Mouse (Mus musculus) embryonic facial prominence, embryonic 14.5 days (tissue): ENCODE measurements around the gene Als2cl. TPM values are rescaled to one million over a fixed set of nuclear protein-coding genes. Genes with fewer than 3 reads are reported as not detected.

Source experiments
- ATAC-seq: fragments of 200-750 bp; cut with Nextera tagmentation; 2 replicates; pipeline ENCODE4 v1.8.0; 2017; ENCODE audit warnings: low read depth, moderate number of reproducible peaks, moderate TSS enrichment
- DNase-seq: peaks from one replicate; pipeline ENCODE4 v3.0.0-alpha.2; 2015; ENCODE audit warnings: low spot score
- H3K27ac ChIP-seq: fragments of 300-500 bp; sonication (generic); replicated peaks from 2 replicates; pipeline ENCODE4 v1.5.1; 2014; ENCODE audit warnings: low read depth, mild to moderate bottlenecking, low read length, moderate library complexity
- H3K27me3 ChIP-seq: fragments of 300-500 bp; sonication (generic); replicated peaks from 2 replicates; pipeline ENCODE4 v1.6.1; 2014; ENCODE audit warnings: low read length; ENCODE audit not compliant: control insufficient read depth, insufficient read depth
- H3K36me3 ChIP-seq: fragments of 300-500 bp; sonication (generic); 2 replicates; pipeline ENCODE4 v1.6.1; 2014; ENCODE audit warnings: low read length, mixed read lengths; ENCODE audit not compliant: control insufficient read depth, insufficient read depth
- H3K4me1 ChIP-seq: fragments of 300-500 bp; sonication (generic); 2 replicates; pipeline ENCODE4 v1.6.1; 2014; ENCODE audit warnings: antibody characterized with exemption, low read length; ENCODE audit not compliant: control insufficient read depth, insufficient read depth
- H3K4me2 ChIP-seq: fragments of 300-500 bp; sonication (generic); 2 replicates; pipeline ENCODE4 v1.6.1; 2014; ENCODE audit warnings: low read depth, mild to moderate bottlenecking, low read length, moderate library complexity, mixed read lengths
- H3K4me3 ChIP-seq: fragments of 300-500 bp; sonication (generic); 2 replicates; pipeline ENCODE4 v1.5.1; 2014; ENCODE audit warnings: low read depth, mild to moderate bottlenecking, low read length
- H3K9ac ChIP-seq: fragments of 300-500 bp; sonication (generic); 2 replicates; pipeline ENCODE4 v1.6.1; 2014; ENCODE audit warnings: low read depth, mild to moderate bottlenecking, low read length, moderate library complexity, mixed read lengths
- H3K9me3 ChIP-seq: fragments of 300-500 bp; sonication (generic); 2 replicates; pipeline ENCODE4 v1.6.1; 2016; ENCODE audit warnings: low read length; ENCODE audit not compliant: control insufficient read depth
- WGBS: fragments of 180-500 bp; shearing (Covaris S2); extraction: QIAGEN DNeasy Blood & Tissue Kit; methylation state at CpG from one replicate; pipeline ENCODE4 v1.1.7; 2014; 5-methylcytosine and 5-hydroxymethylcytosine counted together
- polyA plus RNA-seq: library from polyadenylated mRNA; unstranded; fragments of >200 nt; fragmentation: Nextera tagmentation; extraction: Ambion mirVana; gene quantifications from 2 replicates; pipeline ENCODE4 v1.2.1, GENCODE M21; 2014

Gene Als2cl
- polyA plus RNA-seq, 1 experiment from 2014 or later, result 3.0 TPM

DNA sequence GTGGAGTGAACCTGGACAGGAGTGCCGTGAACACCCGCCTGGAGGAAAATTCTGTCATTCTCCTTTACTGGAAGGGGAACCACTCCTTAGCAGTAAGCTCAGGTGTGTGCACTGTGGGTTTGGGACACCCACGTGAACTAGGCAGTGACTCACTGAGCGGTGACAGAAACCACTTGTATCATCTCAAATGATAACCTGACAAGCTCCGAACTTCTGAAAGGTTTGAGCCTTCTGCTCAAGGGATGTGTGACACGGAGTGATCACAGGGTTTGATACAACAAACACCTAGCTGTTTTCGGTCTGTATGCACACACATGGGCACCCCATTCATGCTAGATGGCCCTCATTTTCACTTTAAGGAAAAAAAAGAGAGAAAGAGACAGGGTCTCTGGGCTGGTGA lies 37.1 kb downstream of the Als2cl start, which contains the start of gene Fam240a:
Gene Fam240a (minus strand): TSS at position 76 of the 400 bp plus-strand sequence.
- peaks cover 4% of the 10 kb centered on the region; the same call in 1 of the 2 replicates for H3K4me1 ChIP-seq
- no peaks in the 10 kb centered on the region for H3K27me3 ChIP-seq
- H3K4me2 ChIP-seq, result no peak within 1 kb of the TSS
- no peak within 1 kb of the TSS for H3K27ac ChIP-seq
- 82% methylated on average over 7 of the region's 7 CpGs for WGBS
- no peaks in the 10 kb centered on the region for H3K36me3 ChIP-seq
- H3K9ac ChIP-seq, result no peak within 1 kb of the TSS
- DNase-seq (no peak), ATAC-seq (no peak)
- no peaks in the 10 kb centered on the region for H3K9me3 ChIP-seq
- no peak within 1 kb of the TSS for H3K4me3 ChIP-seq

DNA sequence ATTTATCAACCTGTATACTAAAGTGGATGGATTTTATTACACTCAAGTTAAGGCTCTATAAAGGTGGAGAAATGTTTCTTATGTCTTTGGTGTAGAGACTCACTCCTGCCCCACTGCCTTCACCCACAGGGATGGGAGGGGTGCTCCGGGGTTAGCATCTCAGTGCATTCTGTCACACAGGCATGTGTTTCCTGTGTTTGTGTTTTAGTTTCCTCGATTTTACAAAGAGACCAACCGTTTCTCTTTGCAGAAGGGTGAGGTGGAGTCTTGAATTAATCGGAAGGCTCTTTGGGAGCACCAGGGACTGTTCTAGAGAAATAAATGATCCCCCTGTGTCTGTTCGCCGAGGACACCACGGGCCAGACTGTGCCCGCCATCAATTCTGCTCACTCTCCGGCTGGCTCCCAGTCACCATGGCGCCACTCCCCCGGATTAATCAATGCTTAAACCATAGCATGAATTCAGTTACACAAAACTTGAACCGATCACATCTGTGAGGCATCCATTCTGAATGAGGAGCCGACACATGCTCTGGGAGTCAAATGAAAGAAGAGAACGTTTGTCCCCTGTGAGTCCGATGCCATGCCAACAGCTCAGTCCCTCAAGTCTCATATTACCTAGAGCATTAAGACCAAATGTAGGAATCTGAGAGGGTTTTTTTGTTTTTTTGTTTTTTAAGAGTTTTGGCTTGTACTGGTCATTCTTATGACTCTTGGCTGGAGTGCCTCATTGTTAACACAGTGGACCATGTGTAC lies 41.2 kb downstream of the Als2cl start:
- Histone ChIP-seq H3K27me3 (no peaks in the 10 kb centered on the region), H3K27ac (peak overlapping the region; percentile 48; the same call in 1 of the 2 replicates), H3K9me3 (no peaks in the 10 kb centered on the region), H3K4me1 (peaks cover 4% of the 10 kb centered on the region; the same call in 1 of the 2 replicates), H3K9ac (no peak overlapping the region), H3K4me3 (no peak overlapping the region), H3K4me2 (peak overlapping the region; percentile 17; the same call in 1 of the 2 replicates), H3K36me3 (no peaks in the 10 kb centered on the region)
- WGBS, result 39% methylated on average over 15 of the region's 15 CpGs
- DNase-seq (peak; percentile 65), ATAC-seq (0 out of 2 replicates have a peak, but pooled peaks have one; percentile 18)

DNA sequence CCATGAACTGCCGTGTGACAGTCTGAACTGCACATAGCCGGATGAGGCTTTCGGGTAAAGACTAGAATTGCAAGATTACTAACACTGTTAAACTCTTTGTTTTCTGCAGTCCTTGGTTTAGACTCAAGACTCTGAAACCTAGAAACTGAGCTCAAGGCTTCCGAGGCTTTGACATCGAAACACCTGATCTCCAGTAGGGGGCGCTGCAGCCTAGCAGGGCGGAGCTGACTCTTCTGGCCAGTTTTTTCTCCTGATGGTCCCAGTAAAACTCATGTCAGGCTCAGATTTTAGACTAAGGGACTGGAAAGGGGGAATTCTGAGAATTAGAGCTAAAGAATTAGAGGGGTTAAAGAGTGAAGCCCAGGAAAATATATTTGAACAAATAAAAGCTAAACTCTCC lies 43.1 kb downstream of the Als2cl start:
- H3K36me3 ChIP-seq, result no peaks in the 10 kb centered on the region
- DNase-seq, result peak; percentile 75
- H3K4me2 ChIP-seq, result no peak overlapping the region
- no peak overlapping the region for H3K4me3 ChIP-seq
- 14% methylated on average over 7 of the region's 7 CpGs for WGBS
- no peak for ATAC-seq
- no peak overlapping the region for H3K27ac ChIP-seq
- H3K27me3 ChIP-seq, result no peaks in the 10 kb centered on the region
- peaks cover 4% of the 10 kb centered on the region; the same call in 1 of the 2 replicates for H3K4me1 ChIP-seq
- H3K9me3 ChIP-seq, result no peaks in the 10 kb centered on the region
- H3K9ac ChIP-seq, result no peak overlapping the region

DNA sequence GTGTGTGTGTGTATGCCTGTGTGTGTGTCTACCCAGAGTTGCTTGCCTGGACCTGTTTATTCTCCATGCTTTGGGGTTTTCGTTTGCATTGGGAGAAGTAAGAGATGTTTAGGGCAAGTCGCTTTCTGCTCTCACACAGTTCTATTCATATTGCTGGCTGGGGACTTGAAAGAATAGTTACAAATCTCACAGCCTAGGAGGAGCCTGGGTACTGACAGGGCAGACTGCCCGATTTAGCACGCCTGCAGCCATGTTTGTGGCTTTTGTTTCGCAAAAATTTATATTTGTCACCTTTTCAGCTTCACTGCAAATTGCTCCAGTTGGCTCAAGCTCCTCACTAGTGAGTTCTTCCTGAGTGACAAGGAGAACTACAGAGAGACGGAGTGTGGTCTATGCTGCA lies 51.9 kb downstream of the Als2cl start:
- Histone ChIP-seq H3K9ac (no peak overlapping the region), H3K27me3 (no peaks in the 10 kb centered on the region), H3K4me1 (no peaks in the 10 kb centered on the region), H3K36me3 (no peaks in the 10 kb centered on the region), H3K4me3 (no peak overlapping the region), H3K9me3 (no peaks in the 10 kb centered on the region), H3K27ac (no peak overlapping the region), H3K4me2 (no peak overlapping the region)
- no peak for DNase-seq
- ATAC-seq, result no peak
- 66% methylated on average over 6 of the region's 6 CpGs for WGBS

DNA sequence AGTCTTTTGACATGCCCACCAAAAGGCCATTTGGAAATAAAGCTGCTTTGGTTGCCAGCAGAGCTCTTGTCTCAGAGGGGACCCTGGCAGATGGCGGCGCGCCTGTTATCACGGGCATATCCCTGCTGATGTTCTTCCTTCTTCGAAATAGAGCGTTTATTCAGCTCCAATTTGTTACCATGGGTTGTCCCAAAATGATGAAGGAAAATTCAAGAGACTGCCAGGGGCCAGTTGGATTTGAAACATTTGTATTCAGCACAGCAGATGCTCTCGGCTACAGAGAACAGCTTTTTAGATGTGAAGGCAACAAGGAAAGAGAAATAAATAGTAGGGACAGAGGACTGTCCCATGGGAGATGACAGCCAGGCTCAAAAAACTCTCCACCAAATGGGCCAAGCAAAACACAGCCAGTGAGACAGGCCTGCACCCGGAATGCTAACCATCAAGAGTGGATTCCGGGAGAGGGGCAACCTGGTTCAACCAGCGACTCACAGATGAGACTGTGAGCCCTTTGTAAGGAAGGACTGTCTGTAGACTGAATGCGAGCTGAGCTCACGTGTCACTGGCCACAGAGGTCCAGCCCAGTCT lies 54.3 kb downstream of the Als2cl start:
- no peak for DNase-seq
- Histone ChIP-seq H3K27ac (no peak overlapping the region), H3K36me3 (no peaks in the 10 kb centered on the region), H3K4me2 (no peak overlapping the region), H3K9me3 (no peaks in the 10 kb centered on the region), H3K9ac (no peak overlapping the region), H3K4me1 (no peaks in the 10 kb centered on the region), H3K4me3 (no peak overlapping the region), H3K27me3 (no peaks in the 10 kb centered on the region)
- ATAC-seq, result no peak
- 82% methylated on average over 12 of the region's 12 CpGs for WGBS

DNA sequence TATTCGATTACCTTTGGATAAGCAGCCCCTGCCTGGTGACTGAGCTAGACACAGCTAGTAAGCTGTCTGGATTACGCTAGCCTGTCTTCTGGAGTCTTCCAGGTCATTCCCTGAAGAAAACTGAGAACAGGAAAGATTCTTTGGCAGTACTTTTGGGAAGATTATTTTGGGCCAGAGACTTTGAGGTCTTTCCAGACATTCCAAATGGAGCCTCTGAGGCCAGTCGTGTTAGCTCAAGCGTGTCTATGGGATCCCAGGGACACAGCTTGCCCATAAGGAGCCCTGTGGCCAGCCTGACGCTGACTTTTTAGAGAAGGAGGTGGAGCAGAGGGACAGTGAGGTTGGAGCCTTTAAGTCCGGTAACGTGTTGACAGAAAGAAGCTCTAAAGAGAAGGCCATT lies 56.3 kb downstream of the Als2cl start:
- H3K9ac ChIP-seq, result no peak overlapping the region
- DNase-seq, result no peak
- no peak overlapping the region for H3K27ac ChIP-seq
- no peaks in the 10 kb centered on the region for H3K4me1 ChIP-seq
- no peaks in the 10 kb centered on the region for H3K27me3 ChIP-seq
- ATAC-seq, result no peak
- no peak overlapping the region for H3K4me2 ChIP-seq
- no peaks in the 10 kb centered on the region for H3K36me3 ChIP-seq
- no peaks in the 10 kb centered on the region for H3K9me3 ChIP-seq
- WGBS, result 84% methylated on average over 7 of the region's 7 CpGs
- no peak overlapping the region for H3K4me3 ChIP-seq

DNA sequence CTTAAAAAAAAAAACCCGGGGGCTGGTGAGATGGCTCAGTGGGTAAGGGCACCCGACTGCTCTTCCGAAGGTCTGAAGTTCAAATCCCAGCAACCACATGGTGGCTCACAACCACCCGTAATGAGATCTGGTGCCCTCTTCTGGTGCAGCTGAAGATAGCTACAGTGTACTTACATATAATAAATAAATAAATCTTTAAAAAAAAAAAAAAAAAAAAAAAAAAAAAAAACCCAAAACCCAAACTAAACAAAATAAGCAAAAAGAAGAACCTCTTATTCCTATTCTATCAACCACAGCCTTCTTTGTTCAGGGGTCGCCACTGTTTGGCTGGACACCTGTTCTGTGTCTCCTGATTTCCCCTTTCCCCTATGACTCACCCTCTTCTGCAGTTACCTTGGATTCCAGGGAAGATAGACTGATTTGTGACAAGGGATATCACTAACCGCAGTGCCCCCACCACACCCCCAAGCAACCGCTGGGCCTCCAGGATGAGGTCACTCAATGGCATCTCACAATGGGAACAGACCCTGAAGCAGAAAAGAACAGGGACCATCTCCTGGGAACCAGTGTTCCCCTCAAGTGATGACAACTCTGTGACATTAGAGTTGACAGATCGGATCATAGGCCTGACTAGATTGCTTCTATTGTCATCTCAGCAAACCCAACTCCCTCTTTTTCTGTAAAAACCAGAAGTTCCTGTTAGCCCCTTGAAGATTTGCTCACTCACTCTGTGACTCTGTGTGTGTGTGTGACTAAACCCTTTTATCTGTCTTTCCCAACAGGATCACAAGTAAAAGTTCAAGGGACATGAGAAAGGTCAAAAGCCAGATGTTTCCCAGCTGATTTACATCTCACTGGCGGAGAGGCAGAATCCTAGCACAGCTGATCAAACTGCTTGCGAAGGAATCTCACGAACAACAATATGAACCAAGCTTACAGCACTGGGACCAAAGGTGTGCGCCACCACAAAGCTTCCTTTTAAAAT lies 58.1 kb downstream of the Als2cl start:
- Histone ChIP-seq H3K9ac (no peak overlapping the region), H3K4me1 (no peaks in the 10 kb centered on the region), H3K4me2 (no peak overlapping the region), H3K4me3 (no peak overlapping the region), H3K27ac (no peak overlapping the region), H3K9me3 (no peaks in the 10 kb centered on the region), H3K27me3 (no peaks in the 10 kb centered on the region), H3K36me3 (no peaks in the 10 kb centered on the region)
- ATAC-seq (no peak), DNase-seq (no peak)
- WGBS, result 62% methylated on average over 12 of the region's 12 CpGs

DNA sequence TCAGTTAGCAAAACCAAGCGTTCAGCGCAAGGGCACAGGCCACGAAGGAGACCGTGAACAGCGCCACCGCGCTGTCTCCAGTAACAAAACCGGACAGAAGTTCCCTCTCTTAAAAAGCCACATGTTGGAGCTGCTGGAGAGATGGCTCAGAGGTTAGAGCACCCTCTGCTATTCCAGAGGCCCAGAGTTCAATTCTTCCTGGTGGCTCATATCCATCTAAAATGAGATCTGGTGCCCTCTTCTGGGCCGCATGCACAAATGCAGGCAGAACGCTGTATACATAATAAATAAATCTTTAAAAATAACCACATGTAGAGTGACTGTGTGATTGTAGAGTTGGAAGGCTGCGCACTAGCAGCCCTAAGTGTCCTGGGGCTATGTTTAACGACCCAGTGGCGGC lies 64.6 kb downstream of the Als2cl start:
- Histone ChIP-seq H3K9me3 (no peaks in the 10 kb centered on the region), H3K36me3 (no peaks in the 10 kb centered on the region), H3K27me3 (peaks cover 46% of the 10 kb centered on the region), H3K4me3 (no peak overlapping the region), H3K9ac (no peak overlapping the region), H3K27ac (no peak overlapping the region; the same call in 1 of the 2 replicates), H3K4me2 (no peak overlapping the region), H3K4me1 (no peaks in the 10 kb centered on the region)
- WGBS, result 32% methylated on average over 13 of the region's 13 CpGs
- no peak for ATAC-seq
- no peak for DNase-seq
